Mouse (Mus musculus) telencephalon, adult 2 months (tissue): Measurements from ENCODE around the gene Nr4a1.

Source experiments
- DNase-seq: peaks from one replicate; pipeline ENCODE4 v3.0.0-alpha.2; 2011; ENCODE audit warnings: low read depth, low spot score

The Nr4a1 gene

DNA sequence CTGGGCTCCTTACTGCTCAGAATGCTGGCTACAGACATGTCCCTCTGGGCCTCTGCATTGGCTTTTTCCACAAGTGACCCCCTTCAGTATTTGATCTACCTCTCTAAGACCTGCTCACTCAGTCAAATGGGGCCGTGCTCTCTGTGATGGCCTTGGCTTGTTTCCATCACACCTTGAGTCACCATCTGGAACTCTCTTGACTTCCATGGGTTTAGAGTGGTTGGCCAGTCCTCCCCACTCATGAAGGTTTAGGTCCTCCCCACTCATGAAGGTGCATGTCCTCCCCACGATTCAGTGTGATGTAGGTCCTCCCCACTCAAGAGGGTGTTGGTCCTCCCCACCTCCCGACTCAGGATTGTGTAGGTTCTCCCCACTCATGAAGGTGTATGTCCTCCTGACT lies 20.9 kb upstream of the Nr4a1 start:
- DNase-seq = no peak

DNA sequence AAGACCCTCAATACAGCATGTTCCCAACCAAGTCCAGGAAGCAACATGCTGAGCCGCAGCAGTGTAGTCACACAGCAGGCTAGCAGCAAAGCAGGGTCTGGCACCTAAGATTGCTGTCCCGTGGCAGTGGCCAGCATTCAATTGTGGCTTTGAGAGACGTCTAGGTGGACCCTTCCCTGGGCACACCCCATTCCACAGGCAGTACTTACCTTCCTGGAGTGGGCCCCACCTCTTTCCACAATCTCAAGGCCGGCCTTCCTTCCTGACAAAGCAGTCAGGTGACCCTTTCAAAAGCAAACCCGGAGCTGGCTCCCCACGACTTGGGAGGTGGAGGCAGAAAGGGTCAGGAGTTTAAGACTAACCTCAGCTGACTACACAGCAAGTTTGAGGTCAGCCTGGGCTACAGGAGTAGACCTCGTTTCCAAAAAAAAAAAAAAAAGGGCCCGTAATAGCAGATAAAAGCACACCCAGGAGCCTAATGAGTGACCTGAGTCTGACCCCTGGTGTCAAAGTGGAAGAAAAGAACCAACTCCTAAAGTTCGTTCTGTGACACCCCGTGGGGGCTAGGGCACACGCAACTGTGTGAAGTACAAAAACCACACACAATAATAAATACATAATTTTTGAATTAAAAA lies 20.3 kb upstream of the Nr4a1 start:
- DNase-seq = no peak

DNA sequence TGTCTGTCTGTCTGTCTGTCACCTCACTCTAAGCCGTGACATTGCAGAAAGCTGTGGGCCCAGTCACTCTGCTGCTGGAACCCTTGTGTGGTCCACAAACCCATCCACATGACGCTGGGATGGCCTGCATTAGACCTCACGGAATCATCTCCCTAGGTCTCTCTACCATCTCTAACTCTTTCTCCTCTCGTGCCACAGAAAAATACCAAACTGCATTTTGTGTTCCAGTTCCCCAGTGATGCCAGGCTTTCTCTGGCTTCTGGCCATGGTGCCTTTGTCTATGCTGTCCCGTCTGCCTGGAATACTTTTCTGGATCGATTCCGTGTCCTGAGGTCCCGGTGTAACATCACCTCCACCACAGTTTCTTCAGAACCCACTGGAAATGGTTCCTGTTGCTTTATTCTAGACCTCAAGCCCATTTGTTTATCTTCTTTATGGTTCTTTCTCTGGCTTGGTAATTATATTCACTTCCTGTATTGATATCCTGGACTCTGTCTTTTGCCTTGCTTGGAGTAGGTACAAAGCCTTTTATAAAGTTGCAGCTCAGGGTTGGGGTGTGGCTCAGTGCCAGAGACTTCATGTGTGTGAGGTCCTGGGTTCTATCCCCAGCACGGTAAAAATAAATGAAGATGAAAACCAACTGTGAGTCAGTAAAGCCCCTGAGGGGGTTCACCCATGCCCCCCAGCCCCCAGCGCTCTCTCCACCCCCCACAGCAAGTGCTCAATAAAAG lies 19.3 kb upstream of the Nr4a1 start:
- no peak for DNase-seq

DNA sequence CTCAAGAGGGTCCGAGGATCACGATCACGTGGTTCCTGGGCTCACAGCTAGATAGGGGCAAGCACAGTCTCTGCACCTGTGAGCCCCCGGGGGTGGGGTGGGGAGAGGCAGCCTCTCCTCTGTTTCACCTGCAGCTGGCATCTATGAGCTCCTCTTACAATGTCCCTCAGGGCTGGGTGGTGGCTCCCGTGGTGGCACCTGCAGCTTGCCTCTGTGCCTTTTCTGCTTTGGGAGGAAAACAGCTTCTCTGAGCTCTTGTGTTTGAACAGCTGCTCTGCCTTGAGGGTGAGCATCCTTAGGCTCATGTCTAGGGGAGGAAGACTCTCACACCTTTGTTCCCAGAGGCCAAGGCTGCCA lies 18.7 kb upstream of the Nr4a1 start:
- no peak for DNase-seq

DNA sequence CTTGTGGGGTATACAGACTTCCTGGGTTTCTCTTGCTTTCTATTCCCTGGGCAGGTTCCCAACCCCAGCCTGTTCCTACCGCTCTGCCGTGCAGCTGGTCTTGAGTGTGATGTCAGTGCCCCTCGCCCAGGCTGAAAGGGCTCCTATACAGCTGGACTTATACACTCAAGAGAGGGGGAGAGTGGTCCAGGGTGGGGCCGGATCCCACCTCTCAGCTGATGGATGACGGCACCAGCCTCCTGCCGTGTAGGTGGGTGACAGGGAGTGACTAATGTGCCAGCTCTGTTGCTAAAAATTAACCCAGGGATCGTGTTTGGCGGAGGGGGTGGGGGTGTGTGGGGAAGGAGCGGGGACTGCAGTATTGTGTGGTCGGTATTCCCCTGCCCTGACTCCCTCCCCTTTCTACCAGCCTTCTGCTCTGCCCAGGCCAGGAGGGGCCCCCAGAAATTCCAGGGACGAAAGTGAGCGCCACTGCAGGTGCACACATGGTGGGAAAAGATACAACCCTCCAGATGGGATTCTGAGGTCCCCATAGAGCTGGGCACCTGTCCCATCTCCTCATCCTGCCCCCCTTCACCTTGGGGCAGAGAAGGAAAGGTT lies 18.2 kb upstream of the Nr4a1 start:
- DNase-seq = peak; percentile 79

DNA sequence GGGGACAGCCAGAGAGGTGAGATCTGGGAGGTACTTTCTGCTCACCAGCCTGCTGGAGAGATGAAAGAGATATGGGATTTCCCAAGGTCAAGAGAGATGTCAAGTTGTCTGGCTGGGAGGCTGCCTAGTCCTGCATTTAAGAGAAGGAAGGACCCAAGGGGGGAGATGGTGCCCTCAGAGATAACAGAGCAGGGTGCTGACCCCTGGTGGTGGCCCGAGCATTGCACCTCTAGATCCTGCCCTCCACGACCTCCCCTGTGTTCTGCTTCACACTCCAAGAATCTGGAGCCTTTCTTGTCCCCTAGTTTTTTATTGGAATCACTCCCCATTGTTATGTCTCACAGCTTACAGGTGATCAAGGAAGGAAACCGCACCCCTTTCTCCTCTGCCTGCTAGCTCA lies 17.2 kb upstream of the Nr4a1 start:
- no peak for DNase-seq

DNA sequence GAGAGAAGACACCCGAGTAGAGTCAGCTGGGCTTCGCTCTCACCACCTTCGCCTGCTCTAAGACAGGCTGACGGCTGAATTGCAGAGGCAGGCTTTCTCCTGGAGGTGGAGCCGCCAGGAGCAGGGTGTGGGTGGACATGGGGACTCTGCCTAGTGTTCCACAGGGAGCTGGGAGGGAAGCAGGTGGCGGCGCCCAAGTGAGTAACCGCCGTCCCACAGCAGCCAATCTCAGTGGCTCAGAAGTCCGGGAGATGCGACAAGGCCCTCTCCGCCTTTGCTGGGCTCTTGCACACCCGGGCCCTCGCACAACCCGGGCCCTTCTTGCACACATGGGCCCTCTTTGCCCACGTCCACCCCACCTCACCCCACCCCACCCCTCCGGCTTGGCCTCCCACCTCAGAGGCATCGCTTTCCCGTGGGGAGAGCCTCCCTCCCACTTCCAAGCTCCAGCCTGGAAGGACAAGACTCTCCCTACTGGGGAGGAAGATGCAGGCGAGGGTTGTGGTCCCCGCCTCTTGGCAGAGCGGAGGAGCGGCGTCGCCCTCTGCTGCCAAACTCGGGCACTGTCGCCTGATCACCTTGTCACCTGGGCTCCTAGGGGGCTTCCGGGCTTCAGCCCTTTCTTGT lies 15.1 kb upstream of the Nr4a1 start:
- peak; percentile 92 for DNase-seq

DNA sequence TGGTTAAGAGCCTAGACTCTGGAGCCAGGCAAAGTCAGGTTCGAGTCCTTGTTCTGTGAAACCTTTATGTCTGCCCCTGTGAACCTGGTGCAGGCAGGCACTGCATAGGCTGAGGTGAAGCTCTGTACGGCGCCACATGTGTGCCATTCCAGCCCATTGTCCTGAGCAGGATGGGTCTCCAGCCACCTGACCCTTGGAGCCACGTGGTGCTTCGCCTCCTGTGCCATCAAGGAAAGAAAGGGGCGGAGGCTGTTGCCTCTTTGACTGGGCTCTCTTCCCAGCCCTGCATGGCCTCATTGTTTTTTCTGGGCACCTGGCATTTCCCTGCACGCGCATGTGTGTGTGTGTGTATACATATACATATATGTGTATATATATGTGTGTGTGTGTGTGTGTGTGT lies 14.2 kb upstream of the Nr4a1 start:
- no peak for DNase-seq

DNA sequence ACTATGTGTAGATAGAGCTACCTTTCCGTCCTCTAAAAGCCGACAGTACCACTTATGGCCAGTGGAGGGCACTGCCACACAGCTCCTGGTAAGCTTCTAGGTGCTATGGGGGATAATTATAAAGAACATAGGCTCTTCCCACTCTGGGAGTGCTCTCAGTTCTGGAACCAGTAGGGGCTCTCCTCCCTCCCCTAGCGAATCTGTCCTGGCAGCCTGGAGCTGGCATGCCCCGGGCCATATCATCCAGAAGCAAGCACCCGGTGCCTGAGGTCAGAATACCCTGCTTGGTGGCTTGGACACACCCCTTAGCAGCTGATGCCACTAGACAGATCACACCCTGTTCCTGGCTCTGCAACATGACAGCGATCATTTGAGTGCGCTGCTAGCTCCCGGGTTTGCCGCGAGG lies 13.3 kb upstream of the Nr4a1 start:
- DNase-seq = peak; percentile 89

DNA sequence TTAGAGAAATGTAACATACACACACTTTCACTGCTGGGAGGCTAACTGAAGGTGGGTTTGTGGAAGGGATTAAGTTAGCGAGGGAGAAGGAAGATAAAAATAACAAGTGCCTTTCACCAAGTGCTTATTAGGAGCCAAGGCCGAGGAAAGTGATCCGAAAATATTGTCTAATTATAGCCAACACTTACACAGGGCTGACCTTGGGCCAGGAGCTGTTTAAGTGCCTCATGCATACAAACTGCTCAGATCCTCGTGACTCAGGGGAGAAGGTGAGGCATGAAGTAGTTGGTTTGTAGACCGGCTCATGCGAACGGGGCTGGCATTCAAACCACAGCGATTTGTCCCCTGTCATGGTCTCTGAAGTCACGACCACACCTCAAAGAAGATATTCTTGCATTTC lies 12.8 kb upstream of the Nr4a1 start:
- no peak for DNase-seq

DNA sequence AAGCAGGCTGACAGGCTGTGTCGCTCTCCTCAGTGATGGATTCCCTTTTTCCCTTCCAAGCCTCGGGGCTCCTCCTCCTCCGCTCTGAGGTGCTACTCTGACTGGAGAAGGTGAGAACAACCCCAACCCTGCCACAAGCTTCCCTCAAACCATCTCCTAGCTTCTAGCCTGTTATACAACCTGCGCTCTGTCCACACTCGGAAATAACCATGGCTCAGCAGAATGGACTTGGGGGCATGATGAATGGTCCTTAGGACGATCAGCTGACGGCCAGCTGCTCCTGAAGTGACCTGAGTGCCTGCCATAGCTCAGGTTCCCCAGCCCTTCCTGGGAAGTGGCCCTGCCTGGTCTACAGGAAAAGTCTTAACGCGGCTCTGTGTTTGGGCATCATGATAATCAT lies 12.2 kb upstream of the Nr4a1 start:
- DNase-seq = no peak

DNA sequence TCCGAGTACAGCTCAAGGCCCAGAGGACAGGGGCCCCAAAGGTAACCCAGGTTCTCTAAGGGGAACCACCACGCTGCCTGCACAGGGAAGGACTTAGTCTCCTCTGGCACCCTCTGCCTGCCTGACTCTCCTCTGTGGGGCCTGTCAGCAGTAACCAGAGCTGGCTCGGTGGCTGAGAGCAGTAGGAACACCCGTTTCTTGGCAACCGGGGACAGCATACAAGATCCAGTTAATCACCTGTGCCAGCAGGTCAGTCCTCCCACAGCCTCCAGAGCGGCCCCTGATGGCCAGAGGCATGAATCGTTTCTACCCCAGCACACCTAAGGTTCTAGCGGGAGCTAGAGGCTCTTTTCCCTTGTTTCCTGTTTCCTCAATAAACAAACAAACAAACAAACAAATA lies 11.4 kb upstream of the Nr4a1 start:
- no peak for DNase-seq

DNA sequence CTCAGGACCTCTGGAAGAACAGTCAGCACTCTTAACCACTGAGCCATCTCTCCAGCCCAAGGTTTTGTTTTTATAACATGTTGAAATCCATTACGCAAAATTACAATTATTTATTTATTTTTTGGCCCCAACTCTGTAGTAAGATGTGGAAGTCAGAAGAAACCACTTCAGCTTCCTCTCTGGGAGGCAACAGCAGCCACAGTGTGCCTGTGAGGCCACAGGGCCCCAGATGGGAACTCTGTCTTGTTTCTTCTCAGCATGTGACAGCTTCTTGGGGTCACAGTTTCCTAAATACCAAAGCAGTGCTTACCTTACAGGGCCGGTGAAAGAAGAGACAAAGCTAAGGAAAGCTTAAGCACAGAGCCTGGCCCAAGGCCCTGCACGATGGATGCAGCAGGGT lies 10.1 kb upstream of the Nr4a1 start:
- DNase-seq = no peak

DNA sequence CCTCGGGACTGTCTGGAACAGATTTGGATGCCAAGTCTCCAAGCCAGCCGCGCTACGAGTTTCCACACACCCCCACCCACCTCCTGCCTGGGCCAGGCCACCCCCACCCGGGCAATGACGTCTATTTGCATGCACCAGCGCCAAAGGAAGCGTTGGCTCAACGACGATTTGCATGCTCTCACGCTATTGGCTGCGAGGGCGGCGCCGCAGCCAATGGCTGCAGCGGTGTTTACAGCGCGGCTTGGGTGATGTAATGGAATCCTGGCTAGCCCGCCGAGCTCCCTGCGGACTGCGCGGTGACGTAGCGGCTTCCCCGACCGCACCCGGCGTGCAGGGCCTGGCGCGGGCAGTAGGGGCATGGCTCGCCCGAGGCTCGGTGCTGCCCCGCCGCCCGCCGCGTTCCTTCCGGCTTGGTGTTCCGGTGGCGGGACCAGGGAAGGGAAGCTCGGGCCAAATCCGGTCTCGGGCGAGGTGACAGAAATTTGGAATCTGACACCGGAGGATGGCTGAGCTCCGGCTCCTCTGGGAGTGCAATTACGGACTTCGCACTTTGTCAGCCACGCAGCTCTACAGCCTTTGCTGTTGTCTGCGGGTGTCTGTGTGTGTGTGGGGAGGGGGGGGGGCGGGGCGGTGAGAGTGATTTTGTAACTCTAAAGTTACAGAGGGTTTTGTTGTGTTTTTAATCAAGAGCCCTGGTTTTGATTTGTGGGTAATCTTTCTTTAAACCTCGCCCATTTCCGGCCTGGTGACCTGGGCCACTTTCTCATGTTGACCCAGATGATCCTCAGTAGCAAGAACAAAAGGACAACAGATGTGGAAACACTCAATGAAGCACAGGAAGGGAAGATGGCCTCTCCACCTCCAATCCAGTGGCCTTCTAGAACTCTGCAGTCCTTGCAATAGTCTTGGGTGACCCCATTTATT lies 7.6 kb upstream of the Nr4a1 start:
- DNase-seq = peak; percentile 97

DNA sequence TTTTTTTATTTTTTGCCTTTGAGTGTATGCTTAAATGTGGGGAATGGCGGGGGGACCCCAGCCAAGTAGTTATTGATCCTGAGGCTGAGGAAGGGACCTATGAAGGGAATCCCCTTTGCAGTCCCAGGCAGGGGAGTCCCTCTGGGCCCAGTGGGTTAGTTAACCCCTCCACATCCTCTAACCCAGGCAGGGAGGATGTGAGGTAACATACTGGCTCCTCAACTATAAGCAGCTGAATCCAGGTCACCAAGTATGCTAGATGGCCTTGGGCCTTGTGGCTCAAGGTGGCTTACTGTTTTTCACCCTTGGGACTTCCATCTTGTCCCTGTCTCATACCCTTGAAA lies 6.9 kb upstream of the Nr4a1 start:
- DNase-seq = no peak

DNA sequence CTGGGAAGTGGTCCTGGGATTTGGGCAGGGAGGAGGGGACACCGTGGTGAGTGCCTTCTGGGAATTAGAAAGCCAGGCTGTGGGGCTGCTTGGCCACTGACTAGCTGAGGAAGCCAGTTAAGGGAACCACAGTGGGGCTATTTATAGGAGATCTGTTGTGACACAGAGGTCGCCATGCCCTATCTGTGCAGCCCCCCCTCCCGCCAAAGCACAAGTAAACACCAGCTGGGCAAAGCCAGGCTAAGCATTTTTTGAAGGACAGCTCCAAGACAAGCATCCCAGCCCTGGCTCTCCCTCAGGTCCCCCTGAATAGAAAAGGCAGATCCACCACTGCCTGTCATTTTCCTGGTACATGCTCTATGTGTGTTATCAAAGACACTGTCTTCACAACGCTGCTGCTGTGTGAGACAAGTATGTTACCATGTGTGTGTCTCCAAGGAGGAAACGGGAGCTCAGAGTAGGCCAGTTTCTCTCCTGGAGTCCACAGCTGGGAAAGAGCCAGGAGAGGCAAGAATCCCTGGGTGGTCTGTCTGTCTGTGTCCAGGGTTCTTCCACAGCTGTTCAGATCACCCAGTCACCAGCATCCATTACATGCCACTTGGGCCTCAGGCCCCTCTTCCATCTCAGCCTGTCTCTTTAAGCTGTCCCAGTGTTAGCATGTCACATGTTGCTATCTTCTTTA lies 5.9 kb upstream of the Nr4a1 start:
- no peak for DNase-seq

DNA sequence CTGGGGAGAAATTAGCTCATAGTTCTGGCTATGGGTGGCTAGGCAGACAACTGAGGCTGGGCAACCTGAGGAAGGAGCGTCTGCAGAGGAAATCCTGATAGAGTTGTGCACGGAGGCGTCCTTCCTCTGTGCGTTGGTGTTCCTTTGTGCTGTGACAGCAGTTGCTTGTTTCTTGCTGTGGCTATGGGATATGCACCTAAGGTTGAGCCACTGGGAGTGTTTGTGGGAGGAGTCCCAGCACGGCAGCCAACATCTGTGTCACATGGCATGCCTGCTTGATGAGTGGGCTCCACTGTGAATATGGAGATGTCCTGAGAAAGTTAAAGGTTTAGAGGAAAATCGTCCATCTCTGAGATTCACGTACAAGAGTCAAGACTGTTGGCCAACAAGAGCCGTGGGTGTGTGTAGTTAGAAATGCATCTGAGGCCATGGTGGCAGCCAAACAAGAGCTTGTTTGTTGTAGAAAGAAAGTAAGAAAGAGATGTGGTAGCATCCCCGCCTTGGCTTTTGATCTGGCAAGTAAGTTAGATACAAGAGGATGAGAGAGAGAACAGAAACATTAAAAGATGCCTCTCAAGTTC lies 3.8 kb upstream of the Nr4a1 start:
- no peak for DNase-seq

DNA sequence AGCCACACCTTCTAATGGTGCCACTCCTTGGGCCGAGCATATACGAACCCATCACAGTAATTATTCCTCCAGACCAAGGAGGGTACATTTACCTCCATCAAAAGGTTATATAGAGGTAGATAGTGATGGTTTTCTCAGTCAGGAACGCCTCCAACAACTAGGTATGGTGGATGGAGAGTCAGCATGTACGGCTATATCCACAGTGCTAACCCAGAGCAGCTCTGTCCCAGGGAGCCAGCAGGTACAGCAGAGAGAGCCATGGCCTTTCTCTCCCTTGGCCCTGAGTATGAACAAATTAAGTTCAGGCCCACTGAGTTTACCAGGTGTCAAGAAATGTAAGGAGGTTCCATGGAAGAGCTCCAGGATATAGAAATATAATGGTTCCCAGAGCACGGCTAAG lies 2.1 kb upstream of the Nr4a1 start:
- DNase-seq = no peak

DNA sequence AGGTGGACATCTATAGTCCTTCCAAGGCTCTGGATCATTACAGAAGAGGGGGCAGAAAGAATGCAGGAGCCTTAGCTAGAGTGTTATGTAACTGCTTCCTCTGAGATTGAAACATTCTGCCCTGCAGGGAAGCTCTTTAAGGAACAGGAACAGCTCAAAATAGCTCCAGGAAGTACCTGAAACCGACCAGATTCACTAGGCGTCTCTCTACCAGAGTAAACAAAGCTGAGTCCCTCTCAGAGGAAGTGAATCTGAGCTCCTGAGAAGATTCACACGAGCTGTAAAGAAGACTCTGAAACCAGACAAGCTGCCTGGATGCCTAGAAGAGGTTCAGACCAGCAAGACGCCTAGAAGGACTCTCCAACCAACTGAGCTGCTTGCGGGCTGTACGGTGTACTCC lies 1.5 kb upstream of the Nr4a1 start:
- no peak for DNase-seq

DNA sequence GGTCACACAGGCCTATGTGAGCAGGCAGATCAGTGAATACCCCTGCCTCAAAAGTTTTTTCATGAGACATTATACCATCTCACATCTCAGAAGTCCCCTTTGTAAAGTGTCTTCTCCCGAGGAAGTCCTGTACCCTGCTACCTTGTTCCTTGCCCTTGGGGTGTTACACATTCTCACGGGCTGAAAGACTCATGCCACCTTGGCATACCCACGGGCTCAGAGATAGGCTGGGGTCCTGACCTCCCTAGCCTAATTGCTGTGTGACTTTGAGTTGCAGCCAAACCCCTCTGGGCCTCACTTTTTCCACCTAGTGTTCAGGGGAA lies 545 bp upstream of the Nr4a1 start:
- no peak for DNase-seq

DNA sequence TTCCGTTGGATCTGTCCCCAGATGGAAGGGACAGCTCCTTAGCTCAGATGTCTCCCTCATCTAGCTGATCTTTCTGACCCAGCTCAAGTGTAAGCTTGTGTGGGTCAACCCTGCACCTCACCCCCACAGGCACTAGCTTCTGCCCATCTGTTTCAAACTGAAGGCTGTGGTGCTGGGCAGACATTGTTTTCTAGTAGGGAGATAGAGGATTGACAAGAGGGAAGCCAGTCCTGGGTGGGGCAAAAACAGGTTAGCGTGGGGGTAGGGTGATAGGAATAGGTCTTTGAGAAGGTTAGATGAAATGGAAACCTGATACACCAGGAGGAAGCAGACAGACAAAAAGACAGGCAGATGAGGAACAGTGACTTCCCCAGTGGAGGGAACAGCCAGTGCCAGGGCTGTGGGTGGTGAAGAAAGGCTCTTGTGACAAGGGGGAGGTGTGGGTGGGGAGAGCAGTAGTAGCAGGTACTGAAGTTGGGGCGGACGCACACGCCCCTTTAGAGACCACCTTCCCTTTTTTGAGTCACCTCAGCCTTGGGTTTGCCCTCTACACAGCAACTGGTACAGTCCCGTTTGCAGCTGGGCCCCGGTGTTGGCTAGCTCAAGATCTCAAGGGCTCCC lies 1.9 kb downstream of the Nr4a1 start:
- no peak for DNase-seq
